Mouse (Mus musculus) kidney, postnatal 0 days (tissue): ENCODE measurements around the gene Gm20388. TPM values are rescaled to one million over a fixed set of nuclear protein-coding genes. Genes with fewer than 3 reads are reported as not detected.
A peak's percentile ranks its signal among the peaks of the same experiment; 100 is the strongest.

Source experiments
- ATAC-seq: fragments of 200-750 bp; cut with Nextera tagmentation; replicated peaks from 2 replicates; pipeline ENCODE4 v1.8.0; 2017; ENCODE audit warnings: low read depth, moderate number of reproducible peaks, moderate TSS enrichment, moderate library complexity; ENCODE audit not compliant: low FRiP score
- DNase-seq: peaks from one replicate; pipeline ENCODE4 v3.0.0-alpha.2; 2016; ENCODE audit warnings: low spot score
- H3K27ac ChIP-seq: fragments of 300-500 bp; sonication (generic); 2 replicates; pipeline ENCODE4 v1.5.1; 2014; ENCODE audit warnings: mild to moderate bottlenecking
- H3K27me3 ChIP-seq: fragments of 300-500 bp; sonication (generic); 2 replicates; pipeline ENCODE4 v1.6.1; 2014; ENCODE audit warnings: low read length, mixed read lengths; ENCODE audit not compliant: insufficient read depth
- H3K36me3 ChIP-seq: fragments of 300-500 bp; sonication (generic); 2 replicates; pipeline ENCODE4 v1.6.1; 2014; ENCODE audit warnings: low read length, mixed read lengths; ENCODE audit not compliant: insufficient read depth
- H3K4me1 ChIP-seq: fragments of 300-500 bp; sonication (generic); replicated peaks from 2 replicates; pipeline ENCODE4 v1.6.1; 2014; ENCODE audit warnings: antibody characterized with exemption, low read length, mixed read lengths; ENCODE audit not compliant: insufficient read depth
- H3K4me2 ChIP-seq: fragments of 300-500 bp; sonication (generic); 2 replicates; pipeline ENCODE4 v1.6.1; 2014; ENCODE audit warnings: mild to moderate bottlenecking, low read length, moderate library complexity, mixed read lengths
- H3K4me3 ChIP-seq: fragments of 300-500 bp; sonication (generic); replicated peaks from 2 replicates; pipeline ENCODE4 v1.5.1; 2014; ENCODE audit warnings: low read depth, low read length
- H3K9ac ChIP-seq: fragments of 300-500 bp; sonication (generic); 2 replicates; pipeline ENCODE4 v1.6.1; 2014; ENCODE audit warnings: low read depth, low read length
- H3K9me3 ChIP-seq: fragments of 300-500 bp; sonication (generic); replicated peaks from 2 replicates; pipeline ENCODE4 v1.6.1; 2016; ENCODE audit warnings: low read length, inconsistent platforms, mixed read lengths
- CTCF ChIP-seq: IDR thresholded peaks from 2 replicates; pipeline ENCODE4 v1.5.1; 2016; ENCODE audit warnings: antibody characterized with exemption, low read depth, mild to moderate bottlenecking, moderate library complexity
- WGBS: fragments of 180-500 bp; shearing (Covaris S2); extraction: QIAGEN DNeasy Blood & Tissue Kit; methylation state at CpG from one replicate; pipeline ENCODE4 v1.1.7; 2014; 5-methylcytosine and 5-hydroxymethylcytosine counted together
- polyA plus RNA-seq: library from polyadenylated mRNA; unstranded; fragments of >200 nt; fragmentation: Nextera tagmentation; extraction: Ambion mirVana; gene quantifications from 2 replicates; pipeline ENCODE4 v1.2.1, GENCODE M21; 2015

The Gm20388 gene
- polyA plus RNA-seq, 1 experiment from 2014 or later, result not detected

DNA sequence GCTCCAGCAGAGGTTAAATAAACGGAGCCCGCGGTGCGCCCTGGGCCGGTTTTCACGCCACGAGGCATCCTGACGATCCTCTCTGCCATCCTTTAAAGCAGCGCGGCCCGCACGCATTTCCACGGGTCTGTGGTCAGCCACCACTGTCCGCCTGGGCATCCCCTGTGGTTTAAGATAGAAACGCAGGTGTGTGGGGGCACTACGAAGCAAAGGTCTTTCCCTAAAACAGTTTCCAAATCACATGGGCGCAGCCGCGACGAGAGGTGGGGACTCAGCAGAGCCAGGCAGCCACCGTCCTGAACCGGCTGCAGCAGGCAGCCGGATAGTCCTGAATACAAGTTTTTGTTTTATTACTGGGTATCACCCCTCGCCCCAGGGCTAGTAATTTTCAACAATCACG, 972.7 kb downstream of the Gm20388 start:
- Histone ChIP-seq H3K9ac (no peak overlapping the region), H3K9me3 (no peaks in the 10 kb centered on the region), H3K27ac (no peak overlapping the region), H3K4me1 (no peaks in the 10 kb centered on the region), H3K4me2 (no peak overlapping the region), H3K4me3 (no peak overlapping the region), H3K36me3 (no peaks in the 10 kb centered on the region), H3K27me3 (peaks cover 77% of the 10 kb centered on the region)
- 5% methylated on average over 25 of the region's 25 CpGs for WGBS
- no peak for TF ChIP-seq CTCF
- ATAC-seq, result no peak
- DNase-seq, result no peak

- Histone ChIP-seq H3K27ac (no peak overlapping the region), H3K4me2 (no peak overlapping the region), H3K9ac (no peak overlapping the region), H3K27me3 (peaks cover 80% of the 10 kb centered on the region), H3K4me3 (no peak overlapping the region), H3K36me3 (no peaks in the 10 kb centered on the region), H3K9me3 (no peaks in the 10 kb centered on the region), H3K4me1 (no peaks in the 10 kb centered on the region)
- no peak for ATAC-seq
- no peak for DNase-seq
- WGBS, result 7% methylated on average over 15 of the region's 15 CpGs
- TF ChIP-seq CTCF, result no peak
Observed at GRCm38 (mm10) chr8:120883853-120884252, 973.2 kb downstream of the Gm20388 start.

DNA sequence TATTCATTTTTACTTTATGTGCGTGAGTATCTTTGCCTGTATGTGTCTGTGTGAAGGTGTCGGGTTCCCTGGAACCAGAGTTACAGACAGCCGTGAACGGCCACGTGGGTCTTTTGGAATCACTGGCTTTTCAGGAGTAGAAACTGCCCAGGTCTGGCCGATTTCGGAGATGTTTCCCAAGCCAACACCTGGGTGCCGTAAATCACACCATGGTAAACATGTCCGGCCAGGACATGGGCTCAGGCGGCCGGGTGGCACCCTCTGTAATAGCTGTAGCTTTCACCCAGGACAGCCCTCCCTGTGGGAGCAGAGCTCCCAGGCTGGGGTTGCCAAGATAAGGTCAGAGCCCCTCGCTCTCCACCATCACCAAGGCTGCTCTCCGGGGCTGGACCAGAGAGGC, 974.2 kb downstream of the Gm20388 start:
- DNase-seq, result no peak
- Histone ChIP-seq H3K4me2 (no peak overlapping the region), H3K27me3 (peaks cover 90% of the 10 kb centered on the region), H3K36me3 (no peaks in the 10 kb centered on the region), H3K4me3 (no peak overlapping the region), H3K9me3 (no peaks in the 10 kb centered on the region), H3K27ac (no peak overlapping the region), H3K4me1 (no peaks in the 10 kb centered on the region), H3K9ac (no peak overlapping the region)
- no peak for TF ChIP-seq CTCF
- ATAC-seq, result no peak
- WGBS, result 5% methylated on average over 13 of the region's 13 CpGs

- Histone ChIP-seq H3K9ac (no peak overlapping the region), H3K4me1 (no peaks in the 10 kb centered on the region), H3K9me3 (no peaks in the 10 kb centered on the region), H3K27ac (no peak overlapping the region), H3K36me3 (no peaks in the 10 kb centered on the region), H3K4me2 (no peak overlapping the region), H3K4me3 (no peak overlapping the region), H3K27me3 (peaks cover 86% of the 10 kb centered on the region)
- WGBS, result 3% methylated on average over 10 of the region's 10 CpGs
- ATAC-seq, result no peak
- DNase-seq, result no peak
- TF ChIP-seq CTCF, result peak; percentile 56
Observed at GRCm38 (mm10) chr8:120887254-120887653, 976.6 kb downstream of the Gm20388 start.

DNA sequence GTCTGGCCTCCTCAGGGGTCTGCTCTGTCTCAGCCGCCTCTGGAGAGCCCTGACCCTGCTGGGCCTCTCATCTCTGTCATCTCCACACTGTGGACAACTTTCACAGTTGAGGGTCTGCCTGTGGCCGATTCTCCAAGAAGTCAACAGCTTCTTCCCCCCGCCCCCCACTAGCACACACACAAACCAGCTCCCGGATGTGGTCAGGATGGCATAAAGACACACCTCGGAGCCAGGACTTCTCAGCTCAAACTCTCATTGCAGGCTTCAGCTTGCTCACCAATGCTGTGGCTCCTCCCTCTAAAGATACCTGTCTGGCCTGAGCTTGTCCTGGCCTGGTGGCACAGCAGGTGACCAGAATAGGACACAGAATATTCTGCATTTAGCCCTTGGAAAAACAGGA, 977.4 kb downstream of the Gm20388 start:
- Histone ChIP-seq H3K4me2 (no peak overlapping the region), H3K4me3 (no peak overlapping the region), H3K4me1 (no peaks in the 10 kb centered on the region), H3K9ac (no peak overlapping the region), H3K27me3 (peaks cover 86% of the 10 kb centered on the region), H3K36me3 (no peaks in the 10 kb centered on the region), H3K9me3 (no peaks in the 10 kb centered on the region), H3K27ac (no peak overlapping the region)
- no peak for DNase-seq
- no peak for TF ChIP-seq CTCF
- ATAC-seq, result no peak
- 21% methylated on average over 5 of the region's 5 CpGs for WGBS

GRCm38 (mm10) chr8:120889189-120889588, 978.5 kb downstream of the Gm20388 start:
- ATAC-seq, result no peak
- H3K36me3 ChIP-seq, result no peaks in the 10 kb centered on the region
- H3K27me3 ChIP-seq, result peaks cover 87% of the 10 kb centered on the region
- DNase-seq, result no peak
- no peak for TF ChIP-seq CTCF
- no peaks in the 10 kb centered on the region for H3K9me3 ChIP-seq
- WGBS, result 85% methylated on average over 4 of the region's 4 CpGs
- H3K9ac ChIP-seq, result no peak overlapping the region
- H3K4me3 ChIP-seq, result no peak overlapping the region
- H3K27ac ChIP-seq, result no peak overlapping the region
- no peak overlapping the region for H3K4me2 ChIP-seq
- H3K4me1 ChIP-seq, result no peaks in the 10 kb centered on the region

DNA sequence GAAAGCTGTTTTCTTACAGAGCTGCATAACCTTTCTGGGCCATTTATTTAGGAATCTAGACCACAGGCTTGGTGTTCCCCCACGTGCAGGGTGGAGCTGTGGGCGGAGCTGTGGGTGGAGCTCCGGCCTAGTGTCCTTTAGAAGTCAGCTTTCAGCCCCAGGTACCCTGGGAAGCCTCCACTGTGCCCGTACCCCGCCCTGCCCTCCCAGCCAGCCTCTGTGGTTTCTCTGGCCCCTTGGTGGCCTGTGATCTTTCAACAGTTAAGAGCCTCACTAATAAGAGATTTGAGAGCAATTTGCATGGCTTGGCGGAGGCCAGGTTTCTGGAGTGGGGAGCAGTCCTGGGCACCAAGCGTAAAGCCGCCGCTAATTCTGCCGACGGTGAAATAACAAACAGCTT, 979.4 kb downstream of the Gm20388 start:
- Histone ChIP-seq H3K4me3 (no peak overlapping the region), H3K36me3 (no peaks in the 10 kb centered on the region), H3K9me3 (no peaks in the 10 kb centered on the region), H3K27me3 (peaks cover 87% of the 10 kb centered on the region), H3K4me1 (no peaks in the 10 kb centered on the region), H3K27ac (no peak overlapping the region), H3K9ac (no peak overlapping the region), H3K4me2 (no peak overlapping the region)
- no peak for DNase-seq
- ATAC-seq, result no peak
- 4% methylated on average over 11 of the region's 11 CpGs for WGBS
- TF ChIP-seq CTCF, result no peak
